Mouse (Mus musculus): ENCODE measurements at regions not wholly inside any gene's neighbourhood (a gene's known extent, or its start where the extent isn't known, plus 50 kb on each side); places are given as distances from the start of the nearest gene placed in this dataset.

DNA sequence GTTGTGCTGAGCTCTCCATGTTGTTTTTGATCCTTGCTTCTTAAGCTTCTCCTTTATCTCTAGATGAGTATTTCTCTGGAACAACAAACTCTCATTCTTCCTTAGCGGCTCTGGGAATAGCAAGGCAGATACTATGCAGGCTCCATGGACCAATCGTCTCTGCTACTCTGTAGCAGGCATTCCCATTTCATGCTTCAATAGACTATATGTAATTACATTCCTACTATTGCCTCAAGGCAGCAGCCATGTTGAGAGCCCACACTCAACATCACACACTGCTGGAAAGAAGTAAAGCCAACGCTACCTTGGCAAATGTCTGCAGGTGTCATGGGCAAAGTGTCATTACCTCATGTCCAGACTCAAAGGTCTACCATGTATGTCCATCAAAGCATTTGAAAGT, 119.6 kb upstream of the E2f7 start:
- TF ChIP-seq EP300 (IDR thresholded peaks at IDR 0.05; ENCODE audit: low read depth) (no peak), CTCF (IDR thresholded peaks at IDR 0.05; ENCODE audit: low read depth) (no peak)

Data from heart, postnatal 0 days (tissue).